Mouse (Mus musculus): Measurements from ENCODE around the gene Nfib.

DNA sequence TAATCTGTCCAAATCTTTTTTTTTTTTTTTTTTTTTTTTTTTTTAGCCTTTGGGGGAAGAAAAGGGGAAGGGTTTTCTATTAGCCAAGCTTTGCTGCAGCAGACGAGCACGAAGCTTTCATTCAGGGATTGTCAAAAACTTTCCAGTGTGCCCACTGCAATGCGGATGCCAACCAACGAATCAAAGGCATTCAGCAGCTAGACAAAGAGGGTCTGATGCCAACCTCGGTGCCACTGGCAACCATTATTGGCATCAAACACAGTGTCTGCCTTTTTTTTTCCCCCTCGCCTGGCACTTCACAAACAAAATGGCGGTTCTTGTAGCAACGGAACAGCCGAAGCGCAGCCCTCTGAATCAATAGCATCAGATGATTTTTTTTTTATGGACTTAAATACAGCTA is 210.7 kb downstream of the Nfib start:
- no peak for TF ChIP-seq CTCF (IDR thresholded peaks at IDR 0.05; ENCODE audit: low read depth, low read length)
- no peak for TF ChIP-seq GATA1 (IDR thresholded peaks at IDR 0.05; ENCODE audit: borderline replicate concordance, low read length)
- TF ChIP-seq TAL1 (conservative IDR thresholded peaks at IDR 0.05; ENCODE audit: low read depth, low read length), result no peak
- TF ChIP-seq GATA2 (IDR thresholded peaks at IDR 0.05; ENCODE audit: borderline replicate concordance, low read depth, low read length), result no peak
- no peak for TF ChIP-seq POLR2AphosphoS5 (IDR thresholded peaks at IDR 0.05; ENCODE audit: insufficient replicate concordance, low read depth, low read length)

Data from G1E (cell line).